Mouse (Mus musculus): Measurements from ENCODE around the gene Ccnyl1. TPM values are rescaled to one million over a fixed set of nuclear protein-coding genes. Genes with fewer than 3 reads are reported as not detected.

Ccnyl1 gene
- polyA plus RNA-seq, 1 experiment from 2014 or later = 5.4 TPM

DNA sequence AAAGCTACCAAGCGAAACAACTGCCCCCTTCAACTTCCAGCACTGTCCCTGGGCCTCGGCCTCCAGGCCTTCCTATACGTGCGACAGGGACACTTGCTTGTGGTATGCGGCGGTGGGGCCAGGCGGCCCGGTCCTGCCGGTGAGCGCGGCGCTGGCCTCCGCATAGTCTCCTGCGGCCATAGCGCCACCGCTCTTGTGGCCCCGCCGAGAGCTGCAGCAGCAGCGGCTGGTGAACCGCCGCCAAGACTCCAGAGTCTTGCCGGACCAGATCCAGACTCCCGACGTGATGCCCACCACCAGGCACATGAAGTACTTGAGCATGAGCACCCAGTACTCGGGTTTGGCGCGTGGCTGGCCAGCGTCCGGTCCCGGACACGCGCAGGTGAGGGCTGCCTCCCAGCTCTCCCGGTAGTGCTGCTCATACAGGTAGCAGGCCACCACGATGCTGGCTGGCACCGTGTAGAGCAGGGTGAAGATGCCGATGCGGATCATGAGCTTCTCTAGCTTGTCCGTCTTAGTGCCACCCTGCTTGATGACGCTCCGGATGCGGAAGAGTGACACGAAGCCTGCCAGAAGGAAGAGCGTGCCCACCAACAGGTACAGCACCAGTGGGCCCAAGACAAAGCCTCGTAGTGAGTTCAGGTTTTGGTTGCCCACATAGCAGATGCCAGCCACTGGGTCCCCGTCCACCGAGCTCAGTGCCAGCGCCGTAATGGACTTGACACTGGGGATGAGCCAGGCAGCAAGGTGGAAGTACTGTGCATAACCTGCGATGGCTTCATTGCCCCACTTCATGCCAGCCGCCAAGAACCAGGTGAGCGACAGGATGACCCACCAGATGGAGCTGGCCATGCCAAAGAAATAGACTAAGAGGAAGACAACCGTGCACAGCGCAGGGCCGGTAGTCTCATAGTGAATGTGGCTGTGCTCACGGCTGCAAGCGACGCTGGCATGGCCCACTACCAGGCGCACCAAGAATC is 44.8 kb downstream of the Ccnyl1 start:
- Histone ChIP-seq H3K27ac (peak overlapping the region; percentile 81), H3K27me3 (ENCODE audit: insufficient read depth, poor library complexity, severe bottlenecking) (peaks cover 44% of the 10 kb centered on the region), H3K4me1 (peaks cover 63% of the 10 kb centered on the region), H3K9me3 (no peaks in the 10 kb centered on the region), H3K4me3 (peak overlapping the region; percentile 81), H3K36me3 (no peaks in the 10 kb centered on the region)
- 36% methylated on average over 58 of the region's 58 CpGs for WGBS
- peak; percentile 82 for DNase-seq (ENCODE audit: low spot score)

DNA sequence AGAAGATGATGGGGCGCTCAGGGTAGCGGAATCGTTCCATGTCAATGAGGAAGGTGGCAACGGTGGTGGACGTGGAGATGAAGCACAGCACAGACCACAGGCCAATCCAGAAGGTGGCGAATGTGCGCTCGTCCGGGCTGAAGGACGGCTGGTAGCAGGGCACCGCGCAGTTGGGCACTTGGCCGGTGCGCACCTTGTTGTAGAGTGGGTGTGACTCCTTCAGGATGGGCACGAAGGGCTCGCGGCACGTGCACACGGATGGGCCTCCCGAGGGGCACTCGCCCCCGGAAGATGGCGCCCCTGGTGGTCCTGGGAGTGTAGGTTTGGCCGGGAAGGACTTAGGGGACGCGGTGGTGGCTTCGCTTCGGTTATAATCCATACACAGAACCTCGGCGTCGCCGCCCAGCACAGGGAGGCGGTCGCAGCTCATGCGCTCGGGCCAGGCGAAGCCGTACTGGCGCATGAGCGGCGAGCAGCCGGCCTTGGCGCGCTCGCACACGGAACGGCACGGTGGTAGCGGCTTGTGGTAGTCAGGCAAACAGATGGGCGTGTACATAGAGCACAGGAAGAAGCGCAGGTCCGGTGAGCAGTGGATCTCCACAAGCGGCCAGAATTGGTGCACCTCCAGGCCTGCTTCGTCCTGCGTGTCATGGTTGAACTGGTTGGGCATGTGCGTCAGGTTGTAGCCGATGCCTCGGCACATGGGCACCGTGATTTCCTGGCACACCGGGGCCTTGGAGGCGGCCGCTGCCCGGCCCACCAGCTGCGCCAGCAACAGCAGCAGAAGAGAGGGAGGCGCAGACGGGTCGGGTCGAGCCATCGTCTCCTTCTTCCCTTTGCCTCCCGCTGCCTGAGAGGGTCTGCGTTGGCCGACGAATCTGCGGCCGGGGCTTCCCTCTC is 45.8 kb downstream of the Ccnyl1 start:
- Histone ChIP-seq H3K4me1 (peaks cover 63% of the 10 kb centered on the region), H3K36me3 (no peaks in the 10 kb centered on the region), H3K27ac (peak overlapping the region; percentile 89), H3K9me3 (no peaks in the 10 kb centered on the region), H3K4me3 (peak overlapping the region; percentile 81), H3K27me3 (ENCODE audit: insufficient read depth, poor library complexity, severe bottlenecking) (peaks cover 44% of the 10 kb centered on the region)
- WGBS = 7% methylated on average over 75 of the region's 75 CpGs
- DNase-seq (ENCODE audit: low spot score) = peak; percentile 86

DNA sequence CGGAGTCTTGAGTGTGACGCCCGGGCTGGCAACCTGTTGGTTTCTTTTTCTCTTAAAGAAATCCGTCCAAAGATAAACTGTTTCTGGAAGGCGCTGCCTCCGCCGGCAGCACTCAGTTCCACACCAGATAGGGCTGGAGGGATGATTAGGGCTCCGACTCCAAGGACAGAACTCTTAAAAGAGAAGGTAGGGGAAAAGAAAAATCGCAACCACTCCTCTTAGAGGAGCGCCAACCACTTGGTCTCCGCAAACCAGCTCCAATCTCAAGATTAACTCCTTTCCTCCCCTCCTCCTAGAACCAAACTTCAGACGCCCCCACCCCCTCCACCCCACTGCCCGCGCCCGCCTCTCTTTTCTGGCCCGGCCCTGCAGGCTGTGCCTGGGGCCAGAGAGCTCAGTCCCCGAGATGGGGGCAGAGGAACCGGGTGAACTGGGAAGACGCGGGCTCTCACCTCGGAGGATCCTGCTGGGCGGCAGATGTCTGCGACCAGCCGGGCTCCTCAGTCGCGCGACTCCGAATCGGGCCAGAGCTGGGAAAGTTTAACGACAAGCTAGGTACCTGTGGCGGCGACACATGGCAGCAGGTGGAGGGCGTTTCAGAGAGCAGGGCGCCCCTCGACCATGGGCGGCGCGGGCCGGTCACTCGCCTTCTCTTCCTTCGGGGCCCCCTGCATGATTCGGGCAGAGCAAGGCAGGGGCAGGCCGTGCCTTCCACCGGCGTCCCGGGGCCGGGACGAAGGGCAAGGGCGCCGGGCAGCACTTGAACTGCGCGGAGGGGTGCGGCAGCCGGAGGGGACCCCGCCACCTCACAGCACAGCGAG is 46.6 kb downstream of the Ccnyl1 start:
- H3K9me3 ChIP-seq = no peaks in the 10 kb centered on the region
- H3K27me3 ChIP-seq (ENCODE audit: insufficient read depth, poor library complexity, severe bottlenecking) = peaks cover 37% of the 10 kb centered on the region
- peak; percentile 84 for DNase-seq (ENCODE audit: low spot score)
- no peaks in the 10 kb centered on the region for H3K36me3 ChIP-seq
- peaks cover 56% of the 10 kb centered on the region for H3K4me1 ChIP-seq
- under 1% methylated on average over 56 of the region's 56 CpGs for WGBS
- H3K4me3 ChIP-seq = peak overlapping the region; percentile 81
- H3K27ac ChIP-seq = peak overlapping the region; percentile 89

DNA sequence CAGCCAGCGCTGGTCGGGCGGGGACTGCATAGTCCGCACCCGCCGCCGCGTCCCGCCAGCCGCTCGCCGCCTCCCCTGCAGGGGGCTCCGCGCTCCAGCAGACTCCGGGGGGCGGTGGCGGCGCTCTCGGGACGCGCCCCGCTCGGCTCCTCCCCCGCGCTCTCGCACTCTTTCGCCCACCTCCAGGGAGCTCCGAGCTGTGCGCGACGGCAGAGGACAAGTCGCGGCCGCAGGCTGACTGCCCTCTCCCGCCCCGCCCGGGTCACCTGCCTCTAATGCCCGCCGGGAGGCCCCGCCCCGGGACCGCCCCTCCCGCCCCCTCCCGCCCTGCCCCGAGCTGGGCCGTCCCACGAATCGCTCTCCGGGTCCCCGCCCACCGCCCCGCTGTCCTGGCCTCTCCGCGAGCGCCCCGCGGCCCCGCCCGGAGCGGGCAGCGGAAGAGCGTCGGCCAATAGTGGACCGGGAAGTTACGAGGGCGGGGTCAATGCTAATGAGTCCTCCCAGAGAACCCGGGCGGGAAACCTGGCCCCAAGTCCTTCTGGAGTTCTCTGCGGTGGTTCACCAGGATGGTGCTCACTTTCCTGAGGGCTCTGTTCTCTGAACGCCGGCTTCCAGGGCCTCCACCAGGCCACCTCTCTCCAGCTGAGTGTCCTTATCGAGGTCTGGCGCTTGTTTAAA is 47.4 kb downstream of the Ccnyl1 start, which contains the start of gene Fzd5:
Fzd5 (minus strand) TSS at position 250 of the 678 bp plus-strand sequence.
- Histone ChIP-seq H3K27ac (peak within 1 kb of the TSS; percentile 89), H3K27me3 (ENCODE audit: insufficient read depth, poor library complexity, severe bottlenecking) (peaks cover 33% of the 10 kb centered on the region), H3K36me3 (no peaks in the 10 kb centered on the region), H3K9me3 (no peaks in the 10 kb centered on the region), H3K4me3 (peak within 1 kb of the TSS; percentile 81), H3K4me1 (peaks cover 49% of the 10 kb centered on the region)
- 1% methylated on average over 70 of the region's 73 CpGs for WGBS
- DNase-seq (ENCODE audit: low spot score) = peak; percentile 99

DNA sequence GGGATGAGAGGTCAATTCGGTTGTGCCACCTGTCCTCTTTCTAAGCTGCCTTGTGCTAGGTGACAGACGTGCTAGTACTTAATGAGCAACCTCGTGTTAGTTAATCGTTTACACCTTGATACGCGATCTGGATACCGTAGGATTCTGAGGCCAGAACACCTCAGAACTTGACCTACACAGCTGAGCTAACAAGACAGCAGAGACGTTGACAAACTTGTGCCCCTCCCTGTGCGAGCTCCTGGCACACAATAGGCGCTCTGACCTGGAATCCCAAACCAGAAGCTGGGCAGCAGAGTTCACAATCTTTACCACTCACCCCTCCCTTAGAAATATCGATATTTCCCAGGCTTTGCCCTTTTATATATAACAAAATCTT is 47.9 kb downstream of the Ccnyl1 start:
- no peaks in the 10 kb centered on the region for H3K36me3 ChIP-seq
- no peaks in the 10 kb centered on the region for H3K9me3 ChIP-seq
- H3K4me1 ChIP-seq = peaks cover 44% of the 10 kb centered on the region
- peak overlapping the region; percentile 83 for H3K27ac ChIP-seq
- H3K4me3 ChIP-seq = peak overlapping the region; percentile 81
- peaks cover 27% of the 10 kb centered on the region for H3K27me3 ChIP-seq (ENCODE audit: insufficient read depth, poor library complexity, severe bottlenecking)
- no peak for DNase-seq (ENCODE audit: low spot score)
- under 1% methylated on average over 11 of the region's 11 CpGs for WGBS

GRCm38 (mm10) chr1:64738661-64739082 is 48.4 kb downstream of the Ccnyl1 start:
- under 1% methylated on average over 14 of the region's 14 CpGs for WGBS
- no peaks in the 10 kb centered on the region for H3K9me3 ChIP-seq
- peak overlapping the region; percentile 83 for H3K27ac ChIP-seq
- peaks cover 22% of the 10 kb centered on the region for H3K27me3 ChIP-seq (ENCODE audit: insufficient read depth, poor library complexity, severe bottlenecking)
- DNase-seq (ENCODE audit: low spot score) = peak; percentile 86
- peak overlapping the region; percentile 81 for H3K4me3 ChIP-seq
- H3K36me3 ChIP-seq = no peaks in the 10 kb centered on the region
- peaks cover 42% of the 10 kb centered on the region for H3K4me1 ChIP-seq

DNA sequence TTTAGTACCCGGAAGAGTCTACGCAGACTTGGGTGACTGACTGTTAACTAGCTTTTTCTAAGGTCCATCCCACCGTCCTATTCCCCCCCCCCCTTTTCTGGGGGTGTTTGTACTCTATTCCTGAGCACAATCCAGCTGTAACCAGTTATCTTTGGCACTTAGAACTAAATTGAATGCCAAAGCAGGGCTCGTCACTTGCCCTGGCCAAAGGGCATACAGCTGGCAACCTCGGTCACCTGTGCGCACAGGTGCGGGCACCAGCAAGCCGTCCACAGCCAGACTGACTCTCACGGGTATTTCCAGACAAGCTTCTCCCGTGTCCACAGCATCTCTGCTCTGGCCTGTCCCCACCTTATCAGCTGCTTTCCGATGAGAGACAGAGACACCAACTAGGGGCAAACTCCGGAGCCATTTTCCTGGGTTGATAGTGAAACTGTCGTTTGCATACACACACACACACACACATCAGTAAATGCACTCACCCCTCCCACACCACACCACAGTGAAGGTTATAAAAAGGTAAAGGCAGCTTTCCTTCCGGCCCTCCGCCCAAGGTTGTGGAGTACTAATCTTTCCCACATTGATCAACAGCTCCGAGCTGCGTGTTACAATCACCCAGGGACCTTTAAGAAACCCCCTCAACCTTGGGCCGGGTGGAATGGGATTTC is 52.6 kb downstream of the Ccnyl1 start:
- Histone ChIP-seq H3K27me3 (ENCODE audit: insufficient read depth, poor library complexity, severe bottlenecking) (no peaks in the 10 kb centered on the region), H3K4me3 (no peak overlapping the region), H3K27ac (no peak overlapping the region), H3K36me3 (no peaks in the 10 kb centered on the region), H3K9me3 (no peaks in the 10 kb centered on the region), H3K4me1 (peaks cover 15% of the 10 kb centered on the region)
- DNase-seq (ENCODE audit: low spot score) = no peak
- WGBS = 69% methylated on average over 18 of the region's 18 CpGs

DNA sequence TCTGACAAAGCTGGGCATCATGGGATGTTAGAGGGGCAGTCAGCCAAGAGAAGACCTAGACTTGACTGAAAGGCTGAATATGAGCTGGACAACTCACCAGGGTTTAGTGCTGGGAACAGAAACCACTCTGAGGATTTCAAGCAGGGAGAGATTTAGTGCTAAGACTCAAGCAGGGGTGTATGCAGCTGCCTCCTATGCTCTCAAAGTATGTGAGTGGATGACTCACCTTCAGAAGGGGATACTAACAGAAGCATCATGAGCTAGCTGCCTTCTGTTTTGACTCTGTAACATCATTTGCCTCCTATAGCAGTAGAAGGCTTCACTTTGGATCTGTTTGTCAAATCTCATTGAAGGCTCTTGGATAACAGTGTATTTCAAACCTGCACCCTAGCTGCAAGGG is 54.4 kb downstream of the Ccnyl1 start:
- no peaks in the 10 kb centered on the region for H3K36me3 ChIP-seq
- H3K9me3 ChIP-seq = no peaks in the 10 kb centered on the region
- no peak overlapping the region for H3K4me3 ChIP-seq
- DNase-seq (ENCODE audit: low spot score) = no peak
- no peak overlapping the region for H3K27ac ChIP-seq
- H3K27me3 ChIP-seq (ENCODE audit: insufficient read depth, poor library complexity, severe bottlenecking) = no peaks in the 10 kb centered on the region
- no peaks in the 10 kb centered on the region for H3K4me1 ChIP-seq

GRCm38 (mm10) chr1:64753109-64753508 is 62.9 kb downstream of the Ccnyl1 start:
- Histone ChIP-seq H3K4me1 (0 out of 2 replicates have a peak, but pooled peaks cover 6% of the 10 kb centered on the region), H3K27ac (no peak overlapping the region), H3K36me3 (no peaks in the 10 kb centered on the region), H3K9me3 (no peaks in the 10 kb centered on the region), H3K4me3 (no peak overlapping the region), H3K27me3 (ENCODE audit: insufficient read depth, poor library complexity, severe bottlenecking) (no peaks in the 10 kb centered on the region)
- WGBS = 77% methylated on average over 8 of the region's 8 CpGs
- no peak for DNase-seq (ENCODE audit: low spot score)

DNA sequence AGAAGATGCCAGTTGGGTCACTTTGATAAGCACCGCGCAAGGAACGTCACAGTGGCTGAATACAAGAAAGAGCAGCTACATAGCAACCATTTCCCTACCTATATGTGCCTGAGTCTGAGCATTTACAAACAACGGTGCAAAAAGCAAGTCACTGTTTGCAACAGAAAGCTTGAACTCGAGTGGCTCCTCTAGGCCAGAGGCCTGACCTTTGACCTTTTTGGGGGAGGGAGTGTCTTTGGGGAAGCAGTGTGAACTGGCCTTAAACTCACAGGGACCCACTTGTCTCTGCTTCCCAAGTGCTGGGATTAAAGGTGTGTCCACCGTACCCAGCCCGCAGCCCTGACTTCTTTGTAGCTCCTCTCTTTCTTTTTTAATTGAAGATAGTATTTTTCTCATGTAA is 63.4 kb downstream of the Ccnyl1 start:
- Histone ChIP-seq H3K4me3 (no peak overlapping the region), H3K27ac (no peak overlapping the region), H3K36me3 (no peaks in the 10 kb centered on the region), H3K27me3 (ENCODE audit: insufficient read depth, poor library complexity, severe bottlenecking) (no peaks in the 10 kb centered on the region), H3K9me3 (no peaks in the 10 kb centered on the region), H3K4me1 (0 out of 2 replicates have a peak, but pooled peaks cover 6% of the 10 kb centered on the region)
- 68% methylated on average over 7 of the region's 7 CpGs for WGBS
- DNase-seq (ENCODE audit: low spot score) = no peak

GRCm38 (mm10) chr1:64754658-64755057 is 64.4 kb downstream of the Ccnyl1 start:
- Histone ChIP-seq H3K4me1 (0 out of 2 replicates have a peak, but pooled peaks cover 6% of the 10 kb centered on the region), H3K4me3 (no peak overlapping the region), H3K9me3 (no peaks in the 10 kb centered on the region), H3K27ac (no peak overlapping the region), H3K36me3 (no peaks in the 10 kb centered on the region), H3K27me3 (ENCODE audit: insufficient read depth, poor library complexity, severe bottlenecking) (no peaks in the 10 kb centered on the region)
- no peak for DNase-seq (ENCODE audit: low spot score)
- WGBS = 86% methylated on average over 5 of the region's 5 CpGs
